Mouse (Mus musculus) cerebellum, adult 2 months (tissue): ENCODE results near the gene Rpl32.

Experiments
- CTCF ChIP-seq: fragments of 200-500 bp; IDR thresholded peaks from 2 replicates; pipeline ENCODE4 v1.5.1; 2011; ENCODE audit warnings: low read depth, mild to moderate bottlenecking, control low read depth, low read length, moderate library complexity, borderline replicate concordance; ENCODE audit not compliant: insufficient read depth
- POLR2A ChIP-seq: fragments of 200-500 bp; IDR thresholded peaks from 2 replicates; pipeline ENCODE4 v1.6.1; 2011; ENCODE audit warnings: low read length, control low read depth, borderline replicate concordance; ENCODE audit not compliant: insufficient read depth

DNA sequence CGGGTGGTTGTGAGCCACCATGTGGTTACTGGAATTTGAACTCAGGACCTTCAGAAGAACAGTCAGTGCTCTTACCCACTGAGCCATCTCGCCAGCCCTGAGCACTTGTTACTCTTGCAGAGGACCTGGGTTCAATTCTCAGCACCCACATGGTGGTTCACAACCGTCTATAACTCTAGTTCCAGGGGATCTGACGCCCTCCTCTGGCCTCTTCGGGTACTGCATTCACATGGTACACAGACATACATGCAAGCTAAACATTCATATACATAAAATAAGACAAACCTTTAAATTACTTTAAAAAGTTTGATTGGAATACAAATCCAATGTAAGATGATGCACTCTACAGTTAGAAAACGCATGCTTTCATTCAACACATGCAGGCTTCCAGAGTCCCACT, 36.3 kb downstream of the Rpl32 start:
- no peak for TF ChIP-seq POLR2A
- TF ChIP-seq CTCF: no peak
